Mouse (Mus musculus) stomach, postnatal 0 days (tissue): Measurements from ENCODE around the gene Cmya5.

Experiments
- CTCF ChIP-seq: IDR thresholded peaks from 2 replicates; pipeline ENCODE4 v1.5.1; 2016; ENCODE audit warnings: antibody characterized with exemption, low read depth, mild to moderate bottlenecking, moderate library complexity
- EP300 ChIP-seq: optimal IDR thresholded peaks from 2 replicates; pipeline ENCODE3; 2016; ENCODE audit warnings: antibody characterized with exemption

- TF ChIP-seq CTCF (no peak), EP300 (no peak)
These were observed 45.9 kb downstream of the Cmya5 start for GRCm38 (mm10) chr13:93098596-93098995.
